Mouse (Mus musculus) stomach, postnatal 0 days (tissue): ENCODE measurements around the gene Ilvbl.

Experiments
- CTCF ChIP-seq: IDR thresholded peaks from 2 replicates; pipeline ENCODE4 v1.5.1; 2016; ENCODE audit warnings: antibody characterized with exemption, low read depth, mild to moderate bottlenecking, moderate library complexity
- EP300 ChIP-seq: optimal IDR thresholded peaks from 2 replicates; pipeline ENCODE3; 2016; ENCODE audit warnings: antibody characterized with exemption

- no peak for TF ChIP-seq EP300
- TF ChIP-seq CTCF, result no peak
Observed at GRCm38 (mm10) chr10:78573226-78573625, 920 bp upstream of the Ilvbl start.
